ENCODE assay signal across 8 mouse cellular contexts in genomic region chr8:109565498-109566333, GRCm38 (mm10). TPM values are rescaled to one million over a fixed set of nuclear protein-coding genes. Genes with fewer than 3 reads are reported as not detected.
DNase-seq lines count a peak whose midpoint lies in the region; ATAC-seq lines count a peak whose summit lies in the region.

Dhx38 (minus strand) TSS chr8:109565861.
Txnl4b (plus strand) TSS chr8:109565892.

- peaks cover 20% of the 10 kb centered on the region for H3K36me3 ChIP-seq in hindbrain, embryonic 16.5 days (ENCODE audit: control insufficient read depth, insufficient read depth, low read length)
- peaks cover 33% of the 10 kb centered on the region for H3K36me3 ChIP-seq in macrophage (ENCODE audit: inconsistent target)

- H3K9me3 ChIP-seq in hindbrain, embryonic 16.5 days (ENCODE audit: control insufficient read depth, low read length) = no peaks in the 10 kb centered on the region

- H3K79me2 ChIP-seq in macrophage (ENCODE audit: inconsistent target) = peaks cover 40% of the 10 kb centered on the region

- H3K9ac ChIP-seq in hindbrain, embryonic 16.5 days (ENCODE audit: low read depth, low read length) = peak within 1 kb of the TSS; percentile 95

- peak within 1 kb of the TSS; percentile 91 for H3K27ac ChIP-seq in hindbrain, embryonic 16.5 days (ENCODE audit: low read depth, low read length)
- H3K27ac ChIP-seq in macrophage = peak within 1 kb of the TSS; percentile 88

- peaks cover 16% of the 10 kb centered on the region for H3K4me1 ChIP-seq in hindbrain, embryonic 16.5 days (ENCODE audit: control insufficient read depth, insufficient read depth, low read depth, low read length)

- H3K4me3 ChIP-seq in hindbrain, embryonic 16.5 days (ENCODE audit: low read length) = peak within 1 kb of the TSS; percentile 93
- H3K4me3 ChIP-seq in macrophage (ENCODE audit: inconsistent target) = peak within 1 kb of the TSS; percentile 97

- H3K4me2 ChIP-seq in hindbrain, embryonic 16.5 days (ENCODE audit: low read length) = peak within 1 kb of the TSS; percentile 79

- no peaks in the 10 kb centered on the region for H3K27me3 ChIP-seq in hindbrain, embryonic 16.5 days (replicated peaks; ENCODE audit: control insufficient read depth, insufficient read depth, low read length)

- ATAC-seq in hindbrain, embryonic 16.5 days = peak; percentile 100

- peak; percentile 100 for DNase-seq in WW6 (ENCODE audit: low read depth, low spot score)
- DNase-seq in cerebellum, postnatal 4 days (ENCODE audit: low spot score in 2 of 2) = peak; percentile 95 to 97
- DNase-seq in gastrocnemius, adult 18-20 months (ENCODE audit: low spot score) = peak; percentile 100
- peak; percentile 99 for DNase-seq in left cerebral cortex, adult 18-20 months (ENCODE audit: low spot score in 2 of 2)
- DNase-seq in right cerebral cortex, adult 18-20 months = peak; percentile 100
- peak; percentile 95 for DNase-seq in urinary bladder, postnatal 10 days (ENCODE audit: low spot score)

- WGBS in hindbrain, embryonic 16.5 days = under 1% methylated on average over 51 of the region's 52 CpGs
- WGBS in macrophage (ENCODE audit: missing documents) = 1% methylated on average over 40 of the region's 52 CpGs

RNA-seq across cellular contexts. Expression of gene Dhx38, which starts in this region (rescaled TPM):
- total RNA-seq in gastrocnemius, adult 18-20 months (2021) = 10 to 100 TPM; 10.3 to 11.4 TPM
- 14.4 and 16.8 TPM in 2 replicates for polyA plus RNA-seq in hindbrain, embryonic 16.5 days (2015; fragmentation: Nextera tagmentation; extraction: Ambion mirVana)
- 10 to 100 TPM; 28.5 to 28.9 TPM for total RNA-seq in left cerebral cortex, adult 18-20 months (2021)
- 10 to 100 TPM; 40.2 to 87.0 (median 70.0) TPM for total RNA-seq in macrophage (2018; cell fraction: chromatin; rRNA removed)
- 10 to 100 TPM; 29.5 to 49.1 (median 38.2) TPM for total RNA-seq in macrophage (2018; cell fraction: cytosol; rRNA removed)
- 10 to 100 TPM; 31.3 to 63.7 (median 47.5) TPM for total RNA-seq in macrophage (2018; cell fraction: nucleus; rRNA removed)
- 29.7 to 48.5 TPM (median 41.9 TPM) in 3 replicates for polyA plus RNA-seq in macrophage (2018)

RNA-seq across cellular contexts. Expression of gene Txnl4b, which starts in this region (rescaled TPM):
- total RNA-seq in gastrocnemius, adult 18-20 months (2021) = 1 to 10 TPM; 5.5 to 7.3 TPM
- polyA plus RNA-seq in hindbrain, embryonic 16.5 days (2015; fragmentation: Nextera tagmentation; extraction: Ambion mirVana) = 29.4 and 31.4 TPM in 2 replicates
- 10 to 100 TPM; 15.6 to 17.5 TPM for total RNA-seq in left cerebral cortex, adult 18-20 months (2021)
- 1 to 10 TPM in 18 of 26 experiments, under 1 TPM in 7, not detected in 1; 0.47 to 4.8 (median 1.8) TPM for total RNA-seq in macrophage (2018; cell fraction: chromatin; rRNA removed)
- 10 to 100 TPM in 16 of 26 experiments, 1 to 10 TPM in 10; 4.1 to 14.8 (median 11.5) TPM for total RNA-seq in macrophage (2018; cell fraction: cytosol; rRNA removed)
- 10 to 100 TPM in 4 of 26 experiments, 1 to 10 TPM in 22; 1.6 to 12.1 (median 5.8) TPM for total RNA-seq in macrophage (2018; cell fraction: nucleus; rRNA removed)
- polyA plus RNA-seq in macrophage (2018) = 7.9 to 15.1 TPM (median 9.1 TPM) in 3 replicates

Comparison
In these comparisons a context has a peak if more than half of its experiments do, and no peak if none do; other contexts are left out.
1. Peak in every context shown above with its lines: DNase-seq, ATAC-seq, H3K4me3 ChIP-seq and H3K27ac ChIP-seq.